Mouse (Mus musculus) midbrain, embryonic 14.5 days (tissue): ENCODE measurements around the gene H2-Ab1. TPM values are rescaled to one million over a fixed set of nuclear protein-coding genes. Genes with fewer than 3 reads are reported as not detected.
"Not testable (repeated sequence)": the region's sequence is repeated elsewhere in the genome, so short reads cannot be mapped to it uniquely, and the experiment has no call there.

Experiments
- ATAC-seq: fragments of 200-750 bp; cut with Nextera tagmentation; 2 replicates; pipeline ENCODE4 v1.8.0; 2017; ENCODE audit warnings: moderate number of reproducible peaks, moderate library complexity; ENCODE audit not compliant: low FRiP score, low TSS enrichment
- DNase-seq: peaks from one replicate; pipeline ENCODE4 v3.0.0-alpha.2; 2015
- H3K27ac ChIP-seq: fragments of 300-500 bp; sonication (generic); replicated peaks from 2 replicates; pipeline ENCODE4 v1.5.1; 2014; ENCODE audit warnings: mild to moderate bottlenecking, low read depth, low read length, moderate library complexity
- H3K27me3 ChIP-seq: fragments of 300-500 bp; sonication (generic); 2 replicates; pipeline ENCODE4 v1.6.1; 2014; ENCODE audit warnings: low read length, control low read depth, mixed read lengths; ENCODE audit not compliant: control insufficient read depth, insufficient read depth
- H3K36me3 ChIP-seq: fragments of 300-500 bp; sonication (generic); 2 replicates; pipeline ENCODE4 v1.6.1; 2014; ENCODE audit warnings: low read length, control low read depth; ENCODE audit not compliant: control insufficient read depth, insufficient read depth
- H3K4me1 ChIP-seq: fragments of 300-500 bp; sonication (generic); 2 replicates; pipeline ENCODE4 v1.6.1; 2014; ENCODE audit warnings: mild to moderate bottlenecking, antibody characterized with exemption, low read length, control low read depth; ENCODE audit not compliant: control insufficient read depth, insufficient read depth
- H3K4me2 ChIP-seq: fragments of 300-500 bp; sonication (generic); 2 replicates; pipeline ENCODE4 v1.6.1; 2014; ENCODE audit warnings: mild to moderate bottlenecking, low read length, moderate library complexity
- H3K4me3 ChIP-seq: fragments of 300-500 bp; sonication (generic); replicated peaks from 2 replicates; pipeline ENCODE4 v1.5.1; 2014; ENCODE audit warnings: low read depth, low read length
- H3K9ac ChIP-seq: fragments of 300-500 bp; sonication (generic); replicated peaks from 2 replicates; pipeline ENCODE4 v1.6.1; 2014; ENCODE audit warnings: mild to moderate bottlenecking, low read length, moderate library complexity
- H3K9me3 ChIP-seq: fragments of 300-500 bp; sonication (generic); 2 replicates; pipeline ENCODE4 v1.6.1; 2016; ENCODE audit warnings: low read length, control low read depth, mixed read lengths; ENCODE audit not compliant: control insufficient read depth
- WGBS: fragments of 180-500 bp; shearing (Covaris S2); extraction: QIAGEN DNeasy Blood & Tissue Kit; methylation state at CpG from one replicate; pipeline ENCODE4 v1.1.7; 2014; 5-methylcytosine and 5-hydroxymethylcytosine counted together
- polyA plus RNA-seq: library from polyadenylated mRNA; unstranded; fragments of >200 nt; fragmentation: Nextera tagmentation; extraction: Ambion mirVana; gene quantifications from 2 replicates; pipeline ENCODE4 v1.2.1, GENCODE M21; 2014

The H2-Ab1 gene
- polyA plus RNA-seq, 1 experiment from 2014 or later = 2.0 TPM

DNA sequence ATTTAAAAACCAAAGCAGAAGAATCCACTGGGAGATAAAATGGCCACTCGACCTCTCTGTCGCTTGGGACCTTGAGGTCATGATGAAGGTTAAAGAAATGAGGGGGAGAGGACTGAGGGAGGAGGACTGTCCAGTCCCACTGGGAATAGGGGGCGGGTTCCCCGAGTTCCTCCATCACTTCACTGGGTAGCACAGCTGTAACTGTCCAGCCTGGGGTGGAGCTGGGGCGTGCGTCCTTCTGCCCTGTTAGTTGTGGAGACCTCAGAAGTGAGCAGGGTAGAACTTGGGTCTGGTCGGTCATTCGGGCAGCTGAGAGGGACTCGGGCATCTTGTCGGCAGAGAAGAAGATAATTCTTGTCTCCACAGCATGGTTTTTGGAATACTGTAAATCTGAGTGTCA lies 51.7 kb downstream of the H2-Ab1 start:
- H3K4me2 ChIP-seq = peak overlapping the region; percentile 76
- DNase-seq (no peak), ATAC-seq (no peak)
- H3K4me3 ChIP-seq = peak overlapping the region; percentile 54
- H3K36me3 ChIP-seq = no peaks in the 10 kb centered on the region
- peak overlapping the region; percentile 60 for H3K9ac ChIP-seq
- H3K27me3 ChIP-seq = 0 out of 2 replicates have a peak, but pooled peaks cover 4% of the 10 kb centered on the region
- peak overlapping the region; percentile 67 for H3K27ac ChIP-seq
- H3K4me1 ChIP-seq = no peaks in the 10 kb centered on the region
- 37% methylated on average over 10 of the region's 10 CpGs for WGBS
- H3K9me3 ChIP-seq = no peaks in the 10 kb centered on the region

GRCm38 (mm10) chr17:34309683-34310385 lies 52.3 kb downstream of the H2-Ab1 start:
- Histone ChIP-seq H3K36me3 (no peaks in the 10 kb centered on the region), H3K4me3 (peak overlapping the region; percentile 54), H3K27me3 (0 out of 2 replicates have a peak, but pooled peaks cover 4% of the 10 kb centered on the region), H3K27ac (peak overlapping the region; percentile 67), H3K4me2 (peak overlapping the region; percentile 76), H3K9me3 (no peaks in the 10 kb centered on the region), H3K9ac (peak overlapping the region; percentile 60), H3K4me1 (no peaks in the 10 kb centered on the region)
- peak; percentile 75; the same call in 1 of the 2 replicates for ATAC-seq
- 22% methylated on average over 38 of the region's 38 CpGs for WGBS
- DNase-seq = peak; percentile 84

- not testable (repeated sequence) for H3K27ac ChIP-seq, H3K4me2 ChIP-seq, H3K27me3 ChIP-seq, H3K9ac ChIP-seq, DNase-seq, H3K4me1 ChIP-seq, ATAC-seq, H3K9me3 ChIP-seq, H3K4me3 ChIP-seq, H3K36me3 ChIP-seq
- WGBS = 86% methylated on average over 3 of the region's 3 CpGs
Measured at GRCm38 (mm10) chr17:34310526-34310925, 53.0 kb downstream of the H2-Ab1 start.

GRCm38 (mm10) chr17:34312185-34312584 lies 54.7 kb downstream of the H2-Ab1 start:
- Histone ChIP-seq H3K9me3 (no peaks in the 10 kb centered on the region), H3K4me2 (no peak overlapping the region), H3K27ac (no peak overlapping the region), H3K36me3 (no peaks in the 10 kb centered on the region), H3K4me3 (no peak overlapping the region), H3K4me1 (no peaks in the 10 kb centered on the region), H3K27me3 (0 out of 2 replicates have a peak, but pooled peaks cover 4% of the 10 kb centered on the region), H3K9ac (no peak overlapping the region)
- DNase-seq (no peak), ATAC-seq (no peak)
- WGBS = 78% methylated on average over 1 of the region's 1 CpGs

- H3K36me3 ChIP-seq = no peaks in the 10 kb centered on the region
- H3K9me3 ChIP-seq = no peaks in the 10 kb centered on the region
- no peak overlapping the region for H3K4me3 ChIP-seq
- no peak overlapping the region for H3K27ac ChIP-seq
- no peaks in the 10 kb centered on the region for H3K27me3 ChIP-seq
- H3K4me2 ChIP-seq = no peak overlapping the region
- peak; percentile 89 for DNase-seq
- ATAC-seq = no peak
- 34% methylated on average over 3 of the region's 3 CpGs for WGBS
- no peak overlapping the region for H3K9ac ChIP-seq
- H3K4me1 ChIP-seq = no peaks in the 10 kb centered on the region
Measured at GRCm38 (mm10) chr17:34313393-34313792, 55.9 kb downstream of the H2-Ab1 start.

- Histone ChIP-seq H3K27me3 (no peaks in the 10 kb centered on the region), H3K4me1 (no peaks in the 10 kb centered on the region), H3K4me3 (no peak overlapping the region), H3K9ac (no peak overlapping the region), H3K27ac (no peak overlapping the region), H3K4me2 (no peak overlapping the region), H3K36me3 (no peaks in the 10 kb centered on the region), H3K9me3 (no peaks in the 10 kb centered on the region)
- no peak for DNase-seq
- no peak for ATAC-seq
- 66% methylated on average over 9 of the region's 9 CpGs for WGBS
Measured at GRCm38 (mm10) chr17:34314286-34314685, 56.8 kb downstream of the H2-Ab1 start.

- H3K4me1 ChIP-seq = no peaks in the 10 kb centered on the region
- H3K4me2 ChIP-seq = no peak overlapping the region
- DNase-seq (no peak), ATAC-seq (no peak)
- H3K27ac ChIP-seq = no peak overlapping the region
- no peak overlapping the region for H3K4me3 ChIP-seq
- 83% methylated on average over 1 of the region's 1 CpGs for WGBS
- H3K36me3 ChIP-seq = no peaks in the 10 kb centered on the region
- H3K27me3 ChIP-seq = no peaks in the 10 kb centered on the region
- no peak overlapping the region for H3K9ac ChIP-seq
- H3K9me3 ChIP-seq = no peaks in the 10 kb centered on the region
Measured at GRCm38 (mm10) chr17:34315512-34315911, 58.0 kb downstream of the H2-Ab1 start.

- Histone ChIP-seq H3K9ac (no peak overlapping the region), H3K36me3 (no peaks in the 10 kb centered on the region), H3K4me2 (no peak overlapping the region), H3K4me3 (no peak overlapping the region), H3K27ac (no peak overlapping the region), H3K27me3 (no peaks in the 10 kb centered on the region), H3K9me3 (no peaks in the 10 kb centered on the region), H3K4me1 (no peaks in the 10 kb centered on the region)
- ATAC-seq = no peak
- no peak for DNase-seq
- 81% methylated on average over 2 of the region's 2 CpGs for WGBS
Measured at GRCm38 (mm10) chr17:34316697-34317096, 59.2 kb downstream of the H2-Ab1 start.

DNA sequence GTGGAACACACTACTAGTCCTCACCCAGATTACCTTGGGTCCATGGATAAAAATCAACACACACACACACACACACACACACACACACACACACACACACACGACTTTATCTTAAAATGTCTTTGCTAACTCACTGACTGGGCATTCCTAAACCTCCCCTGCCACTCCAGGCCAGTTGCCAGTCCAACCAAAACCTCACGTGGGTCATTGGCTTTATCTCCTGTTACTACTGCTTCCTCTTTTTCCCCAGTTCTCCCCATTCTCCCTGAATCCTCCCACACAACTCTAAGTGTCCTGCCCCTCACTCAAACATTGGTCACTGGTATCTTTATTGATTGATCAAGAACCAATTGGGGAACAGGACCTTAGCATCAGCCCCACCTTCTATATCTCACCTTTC lies 59.8 kb downstream of the H2-Ab1 start:
- DNase-seq = no peak
- no peaks in the 10 kb centered on the region for H3K4me1 ChIP-seq
- H3K4me3 ChIP-seq = no peak overlapping the region
- H3K9me3 ChIP-seq = no peaks in the 10 kb centered on the region
- WGBS = 50% methylated on average over 2 of the region's 2 CpGs
- no peak overlapping the region for H3K27ac ChIP-seq
- H3K9ac ChIP-seq = no peak overlapping the region
- H3K4me2 ChIP-seq = no peak overlapping the region
- H3K27me3 ChIP-seq = no peaks in the 10 kb centered on the region
- no peaks in the 10 kb centered on the region for H3K36me3 ChIP-seq
- no peak for ATAC-seq
